Mouse (Mus musculus) erythroblast, embryonic 14.5 days (primary cell): ENCODE measurements around the gene Pkp4.

Experiments used
- GATA1 ChIP-seq: IDR thresholded peaks from 2 replicates; pipeline ENCODE4 v1.6.1; 2012; ENCODE audit warnings: low read length, inconsistent platforms, mixed read lengths
- TAL1 ChIP-seq: IDR thresholded peaks from 3 replicates; pipeline ENCODE4 v1.6.1; 2012; ENCODE audit warnings: low read length, inconsistent platforms, mixed read lengths

DNA sequence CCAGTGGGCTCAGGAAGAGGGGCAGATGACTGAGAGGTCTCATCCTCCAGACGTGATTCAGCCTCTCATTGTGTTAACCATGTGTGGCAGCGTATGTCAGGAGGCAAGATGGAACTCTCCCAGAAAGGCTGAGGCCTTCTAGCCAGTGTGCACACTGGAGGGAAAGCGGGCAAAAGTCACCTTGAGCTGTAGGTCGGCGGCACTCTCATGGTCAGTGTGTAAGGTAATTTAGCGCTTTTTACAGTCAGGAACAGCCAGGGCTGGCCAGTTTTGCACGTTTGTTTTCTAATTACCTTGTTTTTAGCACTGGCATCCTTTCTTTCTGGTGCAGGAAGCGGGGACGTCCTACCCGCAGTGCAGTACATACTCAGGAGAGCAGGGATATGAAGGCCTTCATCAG lies 29.5 kb downstream of the Pkp4 start:
- TF ChIP-seq GATA1 (no peak), TAL1 (no peak)
